In the genomic region with DNA sequence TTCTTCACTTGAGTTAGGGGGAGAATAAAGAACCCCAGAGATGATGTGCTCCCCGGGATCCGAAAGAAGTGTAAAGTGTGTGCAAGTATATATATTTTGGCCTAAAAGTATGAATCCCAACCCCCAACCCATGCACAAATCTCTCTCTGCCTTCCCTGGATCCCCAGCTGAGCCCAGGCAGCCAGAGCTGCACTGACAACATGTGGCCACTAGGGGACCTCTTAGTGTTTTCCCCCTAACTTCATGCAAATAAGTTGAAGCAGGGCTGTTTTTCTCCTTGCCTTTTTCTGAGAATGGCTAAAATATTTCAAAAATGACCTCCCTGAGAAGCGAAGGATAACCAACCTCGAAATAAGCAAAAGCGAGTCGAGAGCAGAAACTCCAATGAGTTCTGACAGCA, we compare ENCODE assay signal across 10 mouse cellular contexts. TPM values are rescaled to one million over a fixed set of nuclear protein-coding genes. Genes with fewer than 3 reads are reported as not detected.
DNase-seq lines count a peak whose midpoint lies in the region; ATAC-seq lines count a peak whose summit lies in the region.
"Had no signal": no experiment of that assay in that cellular context is flagged by ENCODE, and none has a peak within 500 bp of the region (broad histone marks: within the 10 kb centered on the region; RNA-seq: fewer than 3 reads in every experiment).

No protein-coding gene starts in this region.

- no peaks in the 10 kb centered on the region for H3K9me3 ChIP-seq in forebrain, embryonic 14.5 days (replicated peaks; ENCODE audit: control insufficient read depth, low read length)
- H3K9me3 ChIP-seq in forebrain, embryonic 13.5 days (replicated peaks), result no peaks in the 10 kb centered on the region
- H3K9me3 ChIP-seq: hindbrain, embryonic 15.5 days had no signal

- no peaks in the 10 kb centered on the region for H3K36me3 ChIP-seq in forebrain, embryonic 14.5 days (ENCODE audit: control insufficient read depth, insufficient read depth, low read length)
- H3K36me3 ChIP-seq in forebrain, embryonic 13.5 days (ENCODE audit: poor library complexity, severe bottlenecking), result no peaks in the 10 kb centered on the region
- H3K36me3 ChIP-seq: hindbrain, embryonic 15.5 days had no signal

- no peak overlapping the region for H3K4me3 ChIP-seq in forebrain, embryonic 14.5 days (ENCODE audit: low read depth, low read length)
- no peak overlapping the region for H3K4me3 ChIP-seq in forebrain, embryonic 13.5 days
- H3K4me3 ChIP-seq: hindbrain, embryonic 15.5 days had no signal

- 46% methylated on average over 6 of the region's 6 CpGs for WGBS in forebrain, embryonic 14.5 days
- WGBS in forebrain, embryonic 13.5 days, result 54% methylated on average over 6 of the region's 6 CpGs

- DNase-seq in forebrain, embryonic 14.5 days (ENCODE audit: low spot score), result peak; percentile 6
- DNase-seq in ovary, postnatal 10 days (ENCODE audit: low spot score), result peak; percentile 3
- no peak for DNase-seq in ovary, adult 18-20 months (ENCODE audit: low spot score)
- peak; percentile 42 for DNase-seq in embryo, embryonic 11 days
- peak; percentile 3 for DNase-seq in layer of hippocampus, postnatal 14 days (ENCODE audit: low spot score in 2 of 2)
- DNase-seq in retina, embryonic 14.5 days (ENCODE audit: low spot score), result peak; percentile 35
- DNase-seq in natural killer cell, adult 2 months (ENCODE audit: low spot score in 2 of 2), result no peak

- no peak overlapping the region for H3K27ac ChIP-seq in forebrain, embryonic 14.5 days (ENCODE audit: low read depth, low read length)
- no peak overlapping the region for H3K27ac ChIP-seq in forebrain, embryonic 13.5 days
- H3K27ac ChIP-seq: hindbrain, embryonic 15.5 days had no signal

- H3K4me1 ChIP-seq in forebrain, embryonic 14.5 days (ENCODE audit: control insufficient read depth, insufficient read depth, low read length), result no peaks in the 10 kb centered on the region
- no peaks in the 10 kb centered on the region for H3K4me1 ChIP-seq in forebrain, embryonic 13.5 days
- H3K4me1 ChIP-seq: hindbrain, embryonic 15.5 days had no signal

- ATAC-seq in forebrain, embryonic 14.5 days, result no peak
- no peak for ATAC-seq in forebrain, embryonic 13.5 days

- no peak overlapping the region for H3K9ac ChIP-seq in forebrain, embryonic 14.5 days (ENCODE audit: low read length)
- H3K9ac ChIP-seq in forebrain, embryonic 13.5 days, result no peak overlapping the region
- H3K9ac ChIP-seq: hindbrain, embryonic 15.5 days had no signal

- no peak overlapping the region for H3K4me2 ChIP-seq in forebrain, embryonic 14.5 days (ENCODE audit: low read length)
- H3K4me2 ChIP-seq in forebrain, embryonic 13.5 days, result no peak overlapping the region
- H3K4me2 ChIP-seq: hindbrain, embryonic 15.5 days had no signal

- H3K27me3 ChIP-seq in forebrain, embryonic 14.5 days (replicated peaks; ENCODE audit: control insufficient read depth, insufficient read depth, low read length), result no peaks in the 10 kb centered on the region
- no peaks in the 10 kb centered on the region for H3K27me3 ChIP-seq in forebrain, embryonic 13.5 days
- H3K27me3 ChIP-seq: hindbrain, embryonic 15.5 days had no signal

RNA-seq across cellular contexts. Expression of gene Pcdh19, which starts 46.2 kb away (rescaled TPM):
- polyA plus RNA-seq in forebrain, embryonic 14.5 days (2014; fragmentation: Nextera tagmentation; extraction: Ambion mirVana), result 12.4 and 14.6 TPM in 2 replicates
- 16.2 and 19.2 TPM in 2 replicates for polyA plus RNA-seq in forebrain, embryonic 13.5 days (2015; fragmentation: Nextera tagmentation; extraction: Ambion mirVana)
- total RNA-seq in layer of hippocampus, postnatal 14 days (2021), result 10 to 100 TPM; 63.4 to 65.0 TPM
- total RNA-seq: neutrophil, adult 5-6 weeks had no signal

Comparison
In these comparisons a context has a peak if more than half of its experiments do, and no peak if none do; other contexts are left out.
1. DNase-seq: peak in forebrain, embryonic 14.5 days (single experiment), ovary, postnatal 10 days (single experiment), embryo, embryonic 11 days (single experiment), layer of hippocampus, postnatal 14 days (2 of 2) and retina, embryonic 14.5 days (single experiment); none in ovary, adult 18-20 months (single experiment) and natural killer cell, adult 2 months (0 of 2).